Comparison of ENCODE assay signal across 7 mouse cellular contexts in the genomic region with DNA sequence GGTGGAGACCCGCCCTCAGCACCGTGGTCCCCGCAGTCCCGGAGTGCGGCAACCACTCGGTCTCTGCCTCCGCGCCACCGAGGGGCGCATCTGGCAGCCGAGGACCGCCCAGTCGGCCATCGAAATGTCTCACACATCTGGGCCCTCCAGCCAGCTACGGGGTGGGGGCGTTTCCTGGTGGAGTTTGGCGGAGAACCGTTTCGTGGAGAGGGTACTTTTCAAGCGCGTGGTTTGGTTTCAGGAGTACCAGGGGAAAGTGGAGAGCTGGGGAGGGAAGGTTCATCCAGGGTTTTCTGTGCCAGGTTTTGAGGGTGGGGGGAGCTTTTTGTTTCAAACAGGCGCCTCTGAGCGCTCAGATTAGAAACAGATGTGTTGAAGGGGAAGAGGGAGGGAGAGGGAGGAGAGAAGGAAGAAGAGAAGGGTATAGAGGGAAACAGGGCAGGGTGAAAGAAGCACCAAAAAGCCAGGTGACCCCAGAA. TPM values are rescaled to one million over a fixed set of nuclear protein-coding genes. Genes with fewer than 3 reads are reported as not detected.
DNase-seq lines count a peak whose midpoint lies in the region; ATAC-seq lines count a peak whose summit lies in the region.

No protein-coding gene starts in this region.

- peak overlapping the region; percentile 70 for H3K27ac ChIP-seq in lung, embryonic 16.5 days (ENCODE audit: low read length)
- no peak overlapping the region for H3K27ac ChIP-seq in brown adipose tissue, adult 24 weeks (replicated peaks; ENCODE audit: low read depth, low read length)
- H3K27ac ChIP-seq in forebrain, embryonic 14.5 days (ENCODE audit: low read depth, low read length): peak overlapping the region; percentile 93
- H3K27ac ChIP-seq in intestine, embryonic 14.5 days (ENCODE audit: low read depth): peak overlapping the region; percentile 94
- peak overlapping the region; percentile 97 for H3K27ac ChIP-seq in midbrain, embryonic 16.5 days (ENCODE audit: low read length)

- no peaks in the 10 kb centered on the region for H3K9me3 ChIP-seq in lung, embryonic 16.5 days (ENCODE audit: control insufficient read depth, low read length)
- no peaks in the 10 kb centered on the region for H3K9me3 ChIP-seq in forebrain, embryonic 14.5 days (replicated peaks; ENCODE audit: control insufficient read depth, low read length)
- H3K9me3 ChIP-seq in intestine, embryonic 14.5 days (ENCODE audit: control insufficient read depth, low read length): no peaks in the 10 kb centered on the region
- no peaks in the 10 kb centered on the region for H3K9me3 ChIP-seq in midbrain, embryonic 16.5 days (replicated peaks; ENCODE audit: control insufficient read depth, low read length, poor library complexity, severe bottlenecking)

- 0 out of 2 replicates have a peak, but pooled peaks cover 3% of the 10 kb centered on the region for H3K4me1 ChIP-seq in lung, embryonic 16.5 days (replicated peaks; ENCODE audit: control insufficient read depth, insufficient read depth, low read length)
- H3K4me1 ChIP-seq in brown adipose tissue, adult 24 weeks (ENCODE audit: control insufficient read depth, insufficient read depth, insufficient read length, low read length): no peaks in the 10 kb centered on the region; the same call in 1 of the 2 replicates
- H3K4me1 ChIP-seq in forebrain, embryonic 14.5 days (ENCODE audit: control insufficient read depth, insufficient read depth, low read length): peaks cover 10% of the 10 kb centered on the region
- peaks cover 16% of the 10 kb centered on the region for H3K4me1 ChIP-seq in intestine, embryonic 14.5 days (replicated peaks; ENCODE audit: control insufficient read depth, insufficient read depth, low read length)
- H3K4me1 ChIP-seq in midbrain, embryonic 16.5 days (ENCODE audit: control insufficient read depth, insufficient read depth, low read length): peaks cover 30% of the 10 kb centered on the region

- DNase-seq in lung, adult 18-20 months: no peak
- peak; percentile 41 for DNase-seq in forebrain, embryonic 14.5 days (ENCODE audit: low spot score)
- no peak for DNase-seq in intestine, embryonic 14.5 days (ENCODE audit: low spot score)
- DNase-seq in adrenal gland, adult 2 months: no peak

- H3K9ac ChIP-seq in lung, embryonic 16.5 days (ENCODE audit: low read length): peak overlapping the region; percentile 77
- peak overlapping the region; percentile 92 for H3K9ac ChIP-seq in forebrain, embryonic 14.5 days (ENCODE audit: low read length)
- peak overlapping the region; percentile 86 for H3K9ac ChIP-seq in intestine, embryonic 14.5 days (ENCODE audit: low read length)
- peak overlapping the region; percentile 97 for H3K9ac ChIP-seq in midbrain, embryonic 16.5 days (ENCODE audit: low read depth, low read length)

- H3K4me2 ChIP-seq in lung, embryonic 16.5 days (ENCODE audit: low read depth, low read length): peak overlapping the region; percentile 91
- H3K4me2 ChIP-seq in forebrain, embryonic 14.5 days (ENCODE audit: low read length): peak overlapping the region; percentile 77
- H3K4me2 ChIP-seq in intestine, embryonic 14.5 days (ENCODE audit: low read length): peak overlapping the region; percentile 78
- peak overlapping the region; percentile 88 for H3K4me2 ChIP-seq in midbrain, embryonic 16.5 days (ENCODE audit: low read length)

- peaks cover 8% of the 10 kb centered on the region; the same call in 1 of the 2 replicates for H3K27me3 ChIP-seq in lung, embryonic 16.5 days (ENCODE audit: control insufficient read depth, insufficient read depth, low read depth, low read length)
- no peaks in the 10 kb centered on the region for H3K27me3 ChIP-seq in forebrain, embryonic 14.5 days (replicated peaks; ENCODE audit: control insufficient read depth, insufficient read depth, low read length)
- H3K27me3 ChIP-seq in intestine, embryonic 14.5 days (replicated peaks; ENCODE audit: control insufficient read depth, insufficient read depth, low read length): peaks cover 7% of the 10 kb centered on the region; the same call in 1 of the 2 replicates
- H3K27me3 ChIP-seq in midbrain, embryonic 16.5 days (ENCODE audit: control insufficient read depth, insufficient read depth, low read depth, low read length): no peaks in the 10 kb centered on the region

- ATAC-seq in lung, embryonic 16.5 days (ENCODE audit: low read depth): peak; percentile 75
- peak; percentile 71 for ATAC-seq in forebrain, embryonic 14.5 days
- peak; percentile 75 for ATAC-seq in intestine, embryonic 14.5 days (replicated peaks; ENCODE audit: low FRiP score, low TSS enrichment, low read depth)
- ATAC-seq in midbrain, embryonic 16.5 days: peak; percentile 78

- under 1% methylated on average over 23 of the region's 23 CpGs for WGBS in lung, embryonic 16.5 days
- WGBS in forebrain, embryonic 14.5 days: under 1% methylated on average over 13 of the region's 23 CpGs
- WGBS in intestine, embryonic 14.5 days: 1% methylated on average over 23 of the region's 23 CpGs
- 0% methylated on average over 22 of the region's 23 CpGs for WGBS in midbrain, embryonic 16.5 days

- H3K4me3 ChIP-seq in lung, embryonic 16.5 days (ENCODE audit: low read length): peak overlapping the region; percentile 69
- peak overlapping the region; percentile 50 for H3K4me3 ChIP-seq in brown adipose tissue, adult 24 weeks (ENCODE audit: insufficient read depth, low read depth, low read length)
- peak overlapping the region; percentile 69 for H3K4me3 ChIP-seq in forebrain, embryonic 14.5 days (ENCODE audit: low read depth, low read length)
- peak overlapping the region; percentile 71 for H3K4me3 ChIP-seq in intestine, embryonic 14.5 days (ENCODE audit: low read depth, low read length)
- H3K4me3 ChIP-seq in midbrain, embryonic 16.5 days (ENCODE audit: low read depth, low read length): peak overlapping the region; percentile 85

- H3K36me3 ChIP-seq in lung, embryonic 16.5 days (ENCODE audit: control insufficient read depth, insufficient read depth, low read length): no peaks in the 10 kb centered on the region
- no peaks in the 10 kb centered on the region for H3K36me3 ChIP-seq in forebrain, embryonic 14.5 days (ENCODE audit: control insufficient read depth, insufficient read depth, low read length)
- no peaks in the 10 kb centered on the region for H3K36me3 ChIP-seq in intestine, embryonic 14.5 days (ENCODE audit: control insufficient read depth, insufficient read depth, low read length)
- H3K36me3 ChIP-seq in midbrain, embryonic 16.5 days (ENCODE audit: control insufficient read depth, insufficient read depth, low read length): no peaks in the 10 kb centered on the region

RNA-seq across cellular contexts. Expression of a gene that starts 0.7 kb away (rescaled TPM):
- polyA plus RNA-seq in lung, embryonic 16.5 days (2015; fragmentation: Nextera tagmentation; extraction: Ambion mirVana): 9.8 and 10.8 TPM in 2 replicates
- 2.9 and 7.2 TPM in 2 replicates for polyA plus RNA-seq in brown adipose tissue, adult 24 weeks (2012; ENCODE audit: insufficient read depth, insufficient read length, missing spikeins)
- polyA plus RNA-seq in forebrain, embryonic 14.5 days (2014; fragmentation: Nextera tagmentation; extraction: Ambion mirVana): 45.6 and 51.6 TPM in 2 replicates
- 43.5 and 43.9 TPM in 2 replicates for polyA plus RNA-seq in intestine, embryonic 14.5 days (2014; fragmentation: Nextera tagmentation; extraction: Ambion mirVana)
- polyA plus RNA-seq in midbrain, embryonic 16.5 days (2015; fragmentation: Nextera tagmentation; extraction: Ambion mirVana): 50.3 and 50.9 TPM in 2 replicates
- total RNA-seq in adrenal gland, adult 2 months (2021): 1 to 10 TPM; 6.3 TPM
- polyA plus RNA-seq in adrenal gland, adult 2 months (2012; rRNA removed): 25.4 and 29.5 TPM in 2 replicates

RNA-seq across cellular contexts. Expression of a gene that starts 16.0 kb away (rescaled TPM):
- polyA plus RNA-seq in lung, embryonic 16.5 days (2015; fragmentation: Nextera tagmentation; extraction: Ambion mirVana): not detected in 2 replicates
- not detected in 2 replicates for polyA plus RNA-seq in brown adipose tissue, adult 24 weeks (2012; ENCODE audit: insufficient read depth, insufficient read length, missing spikeins)
- polyA plus RNA-seq in forebrain, embryonic 14.5 days (2014; fragmentation: Nextera tagmentation; extraction: Ambion mirVana): not detected in 2 replicates
- polyA plus RNA-seq in intestine, embryonic 14.5 days (2014; fragmentation: Nextera tagmentation; extraction: Ambion mirVana): not detected in 2 replicates
- not detected in 2 replicates for polyA plus RNA-seq in midbrain, embryonic 16.5 days (2015; fragmentation: Nextera tagmentation; extraction: Ambion mirVana)
- not detected for total RNA-seq in adrenal gland, adult 2 months (2021)
- polyA plus RNA-seq in adrenal gland, adult 2 months (2012; rRNA removed): not detected in 2 replicates
